Mouse (Mus musculus) lung, adult 18-20 months (tissue): ENCODE data around the gene Lrmda.
A peak's percentile ranks its signal among the peaks of the same experiment; 100 is the strongest.

Source experiments
- DNase-seq, 2 experiments: peaks; one replicate each; pipeline ENCODE4 v3.0.0; 2022; ENCODE audit warnings: mixed read lengths in 2 of 2

Gene Lrmda

DNA sequence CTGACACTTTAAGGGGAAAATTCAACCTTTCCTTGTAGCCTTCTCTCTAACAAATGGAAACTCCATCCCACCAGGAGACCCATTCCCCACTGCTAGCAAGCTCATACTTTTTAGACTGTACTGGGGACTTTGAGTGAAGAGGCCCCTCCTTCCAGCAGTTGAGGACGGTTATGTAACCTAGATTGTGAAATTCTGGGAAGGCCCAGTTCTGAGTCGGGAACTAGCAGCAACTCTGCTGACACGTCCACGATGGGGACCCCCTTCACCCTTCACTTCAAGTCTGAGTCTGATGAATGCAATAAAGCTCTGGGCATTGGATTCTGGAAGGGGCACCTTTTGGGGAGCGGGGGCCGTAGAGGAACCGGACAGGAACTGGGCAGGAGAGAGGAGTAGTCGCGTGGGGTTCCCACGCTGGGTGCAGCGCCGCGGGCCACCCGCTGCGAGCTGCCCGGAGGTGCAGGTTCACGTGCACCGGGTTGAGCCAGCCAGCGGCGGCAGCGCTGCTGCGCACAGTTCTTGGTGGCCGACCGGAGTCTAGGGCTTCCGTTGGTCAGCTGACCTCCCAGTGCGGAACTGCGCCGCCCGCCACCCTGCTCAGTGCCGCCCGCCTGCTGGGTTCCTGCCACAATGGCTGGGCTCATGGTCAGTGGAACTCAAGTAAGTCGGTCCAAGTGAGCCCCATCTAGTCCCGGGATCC lies at the start of gene Lrmda:
Gene Lrmda, plus strand, starts transcription at position 461 of the 697 bp plus-strand sequence.
- DNase-seq: peak; percentile 86 to 90

DNA sequence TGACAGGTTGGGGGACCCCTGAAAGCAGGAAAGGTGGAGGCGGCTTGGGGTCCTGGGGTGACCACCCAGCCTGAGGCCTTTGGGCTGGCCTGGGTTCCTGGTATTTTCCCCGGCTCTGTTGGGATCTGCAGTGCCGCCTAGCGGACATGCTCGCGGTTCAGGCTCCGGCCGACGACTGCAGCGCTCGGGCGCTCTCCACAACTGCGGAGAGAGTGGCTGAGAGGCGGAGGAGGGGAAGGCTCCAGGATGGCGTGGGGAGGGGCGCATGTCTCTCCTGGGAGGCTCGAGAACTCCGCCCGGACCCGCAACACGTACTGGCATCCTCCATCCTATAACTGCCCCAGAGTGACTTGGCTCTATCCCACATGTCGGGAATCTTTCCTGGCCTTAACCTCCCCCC lies 38.0 kb upstream of the Lrmda start:
- DNase-seq: peak; percentile 83 to 88

DNA sequence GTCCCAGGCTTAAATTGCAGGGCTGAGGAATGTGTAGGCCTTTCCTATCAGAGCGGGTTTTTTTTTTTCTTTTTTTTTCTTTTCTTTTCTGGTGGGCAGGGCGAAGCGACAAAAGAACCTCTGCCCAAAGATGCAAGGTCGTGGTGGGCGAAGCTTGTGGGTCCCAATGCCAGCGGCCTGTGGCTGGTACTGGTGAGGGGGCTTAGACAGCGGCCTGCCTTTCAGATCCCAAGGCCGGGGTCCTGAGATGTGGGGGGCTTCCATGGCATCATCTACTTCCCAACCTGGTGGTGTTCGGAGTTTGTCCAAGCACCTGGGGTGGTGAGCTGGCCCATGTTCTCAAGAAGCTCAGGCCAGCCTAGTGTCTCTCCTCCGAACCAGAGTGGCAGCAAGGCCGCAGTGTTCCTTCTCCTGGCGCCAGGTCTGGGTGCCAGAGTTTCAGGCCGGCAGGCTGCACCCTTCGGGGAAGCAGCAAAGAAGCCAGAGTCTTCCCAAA lies 37.4 kb upstream of the Lrmda start:
- peak in 1 of 2 experiments; percentile 15 for DNase-seq

DNA sequence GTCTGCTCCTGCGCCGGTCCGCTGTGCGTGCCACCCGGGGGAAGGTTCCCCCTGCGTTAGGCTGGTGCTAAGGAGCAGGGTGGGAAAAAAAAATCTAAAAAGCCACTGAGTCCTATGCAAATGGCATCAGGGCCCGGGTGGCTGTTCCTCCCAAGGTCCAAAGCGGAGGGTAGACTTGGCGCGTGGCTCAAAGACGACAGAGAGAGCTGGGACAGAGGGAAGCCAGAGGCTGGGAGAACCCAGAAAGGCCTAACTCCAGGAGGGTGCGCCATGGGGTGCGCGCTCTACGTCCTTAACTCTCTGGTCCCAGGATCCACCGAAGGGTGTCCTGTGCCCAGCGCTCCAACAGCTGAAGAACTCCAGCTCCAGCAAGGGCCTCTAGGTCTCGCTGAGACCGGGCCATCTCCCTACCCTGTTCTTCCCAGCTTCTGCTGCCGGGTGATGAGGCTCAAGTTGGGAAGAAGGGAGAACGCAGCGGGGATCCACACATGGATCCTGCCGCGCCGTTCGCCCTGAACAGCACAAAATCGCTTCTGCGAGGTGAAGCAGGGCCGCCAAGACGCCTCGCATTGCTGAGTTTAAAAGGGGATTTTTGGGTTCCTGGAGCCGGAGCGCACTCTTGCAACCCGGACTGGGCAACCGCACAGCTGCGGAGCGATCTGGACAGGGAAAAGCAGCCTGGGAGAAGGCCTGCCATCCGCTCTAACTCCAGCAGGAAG lies 36.8 kb upstream of the Lrmda start:
- peak in 1 of 2 experiments; percentile 51 for DNase-seq

DNA sequence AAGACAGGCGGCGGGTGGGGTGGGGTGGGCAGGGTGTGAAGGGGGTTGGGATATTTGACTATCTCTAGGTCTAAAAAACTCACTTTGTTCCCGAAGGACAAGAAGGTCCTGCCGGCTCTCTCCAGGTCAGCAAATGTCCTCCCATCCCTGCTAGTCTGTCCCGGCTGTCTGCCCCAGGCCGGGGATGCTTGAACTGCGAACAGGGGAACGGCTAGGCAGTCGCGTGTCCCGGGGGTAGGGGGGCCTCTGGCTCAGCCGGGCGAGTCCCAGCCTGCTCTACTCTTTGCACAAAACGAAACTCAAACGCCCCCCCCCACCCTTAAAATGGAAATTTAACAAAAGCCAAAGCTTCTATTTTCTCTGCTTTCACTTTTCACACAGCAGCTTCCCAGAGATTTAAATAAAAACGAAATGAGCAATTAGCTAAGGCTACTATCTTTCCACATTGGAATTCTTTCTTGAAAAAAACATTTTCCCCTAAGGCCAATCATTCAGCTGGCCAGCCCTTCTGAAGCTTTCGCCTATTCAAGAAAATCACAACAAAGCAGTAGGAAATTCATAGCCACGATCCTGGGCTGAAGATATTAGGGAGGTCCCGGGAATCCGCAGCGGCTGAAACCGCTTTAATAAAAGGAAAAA lies 36.1 kb upstream of the Lrmda start:
- peak in 1 of 2 experiments; percentile 36 for DNase-seq

DNA sequence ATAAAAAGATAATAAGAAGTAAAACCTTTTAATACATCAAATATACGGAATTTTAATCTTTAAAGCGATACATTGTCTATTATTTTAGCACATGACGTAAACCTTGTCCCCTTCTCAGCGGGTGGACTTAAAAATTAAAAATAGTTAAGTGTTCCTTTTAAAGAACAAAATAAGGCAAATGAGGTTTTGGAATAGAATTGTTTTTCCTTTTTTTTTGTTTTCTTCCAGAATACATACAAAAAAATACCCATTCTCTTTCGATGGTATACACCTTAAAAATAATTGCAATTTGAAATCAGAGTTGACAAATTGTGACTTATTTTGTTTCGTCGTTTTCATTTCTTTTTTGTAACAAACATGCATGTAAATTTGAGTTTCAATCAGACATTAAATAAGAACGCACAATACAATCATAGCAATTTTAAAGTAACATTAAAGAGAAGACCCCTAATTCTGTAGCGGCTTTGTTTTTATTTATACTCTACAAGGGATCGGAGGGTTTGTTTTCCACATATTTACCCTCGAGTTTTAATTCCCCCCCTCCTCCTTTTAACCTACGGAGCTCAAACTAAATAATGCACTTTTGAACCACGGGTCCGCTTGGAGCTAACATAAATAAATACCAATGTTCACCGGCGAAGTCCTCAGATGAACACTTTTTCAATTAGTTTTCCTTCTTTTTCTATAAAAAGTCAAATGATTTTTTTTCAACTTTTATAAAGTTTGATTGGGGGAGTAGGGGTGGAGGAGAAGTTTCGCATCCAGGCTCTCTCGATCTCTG lies 35.4 kb upstream of the Lrmda start:
- no peak for DNase-seq

DNA sequence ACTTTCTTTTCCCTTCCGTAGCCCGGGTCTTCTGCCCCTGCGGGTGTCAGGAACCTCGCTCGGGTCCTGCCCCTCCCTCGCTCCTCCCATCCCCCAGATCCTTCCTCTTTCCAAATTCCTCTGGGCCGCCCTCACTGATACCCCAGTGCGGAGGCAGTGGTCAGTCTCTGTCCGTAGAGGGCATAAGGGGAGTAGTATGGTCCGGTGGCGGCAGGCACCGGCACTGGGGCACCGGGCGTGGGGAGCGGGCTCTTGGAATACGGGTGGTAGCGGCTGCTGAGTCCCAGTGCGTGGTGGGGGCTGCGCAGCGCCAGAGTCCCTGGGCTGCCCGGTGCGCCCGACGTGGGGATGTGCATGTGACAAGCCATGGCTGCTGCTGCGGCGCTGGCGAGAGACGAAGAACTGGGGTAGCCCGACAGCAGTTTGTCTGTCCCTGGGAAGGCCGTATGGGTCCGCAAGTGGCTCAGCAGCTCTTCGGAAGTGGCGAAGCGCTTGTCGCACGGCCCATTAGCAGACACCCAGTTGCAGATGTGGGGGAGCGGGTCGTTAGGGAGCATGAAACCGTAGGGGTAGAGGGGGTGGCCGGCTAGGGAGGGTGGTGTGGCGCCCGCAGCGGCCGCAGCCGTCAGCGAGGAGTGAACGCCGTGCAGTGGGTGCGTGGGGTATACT lies 34.6 kb upstream of the Lrmda start:
- peak; percentile 61 to 64 for DNase-seq

DNA sequence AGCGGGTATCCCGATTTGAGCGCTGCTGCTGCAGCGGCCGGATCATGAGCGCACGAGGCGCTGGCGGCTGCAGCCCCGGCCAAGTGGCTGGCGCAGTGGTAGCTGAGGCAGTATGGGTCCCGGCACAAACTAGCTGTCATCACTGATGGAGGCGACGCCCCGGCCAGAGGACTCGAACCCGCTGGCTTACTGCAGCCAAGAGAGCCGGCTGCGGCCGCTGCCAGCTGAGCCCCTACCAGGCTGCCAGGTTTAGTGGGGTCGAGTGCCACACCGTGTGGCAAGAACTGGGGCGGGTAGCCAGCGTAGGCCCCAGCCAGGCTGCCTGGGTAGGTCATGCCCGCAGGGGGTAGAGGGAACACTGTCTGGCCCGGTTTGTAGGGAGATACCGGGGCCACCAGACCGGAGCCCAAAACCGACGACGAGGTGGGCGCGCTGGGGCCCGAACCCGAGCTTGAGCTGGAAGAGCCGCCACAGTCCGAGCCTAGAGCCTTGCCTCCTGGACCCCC lies 34.0 kb upstream of the Lrmda start:
- no peak for DNase-seq

DNA sequence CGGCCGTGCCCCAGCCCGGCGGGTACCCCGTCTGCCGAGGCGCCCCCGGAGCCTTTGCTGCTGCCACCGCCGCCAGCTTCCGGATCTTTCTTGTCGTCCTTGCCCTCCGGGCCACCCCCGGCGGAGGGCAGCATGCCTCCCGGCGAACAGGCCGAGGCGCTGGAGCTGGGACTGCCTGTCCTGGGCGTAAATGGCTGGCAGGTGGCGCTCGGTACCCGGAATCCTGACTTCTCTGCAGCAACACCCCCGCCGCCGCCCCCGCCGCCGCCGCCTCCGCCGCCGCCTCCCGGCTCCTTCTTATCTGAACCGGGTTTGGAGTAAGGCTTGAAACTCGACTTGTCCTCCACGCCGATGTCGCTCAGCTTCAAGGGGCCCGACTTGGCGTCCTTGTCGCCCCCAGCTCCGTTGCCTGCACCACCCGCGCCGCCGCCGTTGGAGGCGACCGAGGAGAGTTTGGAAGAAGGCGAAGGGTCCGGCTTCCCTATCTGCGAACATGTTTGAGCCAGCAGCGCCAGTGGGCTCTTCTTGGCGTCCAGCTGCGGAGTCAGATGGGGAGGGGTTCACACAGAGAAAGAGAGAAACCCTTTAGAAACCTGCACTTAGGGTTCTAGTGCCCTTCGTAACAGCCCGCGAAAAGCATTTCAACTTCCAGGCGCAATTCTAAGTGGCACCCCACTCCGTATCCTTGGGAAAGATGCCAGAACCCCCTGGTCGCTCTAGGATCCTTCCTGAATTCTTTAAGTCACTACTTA lies 33.4 kb upstream of the Lrmda start:
- DNase-seq: peak; percentile 90 to 93

DNA sequence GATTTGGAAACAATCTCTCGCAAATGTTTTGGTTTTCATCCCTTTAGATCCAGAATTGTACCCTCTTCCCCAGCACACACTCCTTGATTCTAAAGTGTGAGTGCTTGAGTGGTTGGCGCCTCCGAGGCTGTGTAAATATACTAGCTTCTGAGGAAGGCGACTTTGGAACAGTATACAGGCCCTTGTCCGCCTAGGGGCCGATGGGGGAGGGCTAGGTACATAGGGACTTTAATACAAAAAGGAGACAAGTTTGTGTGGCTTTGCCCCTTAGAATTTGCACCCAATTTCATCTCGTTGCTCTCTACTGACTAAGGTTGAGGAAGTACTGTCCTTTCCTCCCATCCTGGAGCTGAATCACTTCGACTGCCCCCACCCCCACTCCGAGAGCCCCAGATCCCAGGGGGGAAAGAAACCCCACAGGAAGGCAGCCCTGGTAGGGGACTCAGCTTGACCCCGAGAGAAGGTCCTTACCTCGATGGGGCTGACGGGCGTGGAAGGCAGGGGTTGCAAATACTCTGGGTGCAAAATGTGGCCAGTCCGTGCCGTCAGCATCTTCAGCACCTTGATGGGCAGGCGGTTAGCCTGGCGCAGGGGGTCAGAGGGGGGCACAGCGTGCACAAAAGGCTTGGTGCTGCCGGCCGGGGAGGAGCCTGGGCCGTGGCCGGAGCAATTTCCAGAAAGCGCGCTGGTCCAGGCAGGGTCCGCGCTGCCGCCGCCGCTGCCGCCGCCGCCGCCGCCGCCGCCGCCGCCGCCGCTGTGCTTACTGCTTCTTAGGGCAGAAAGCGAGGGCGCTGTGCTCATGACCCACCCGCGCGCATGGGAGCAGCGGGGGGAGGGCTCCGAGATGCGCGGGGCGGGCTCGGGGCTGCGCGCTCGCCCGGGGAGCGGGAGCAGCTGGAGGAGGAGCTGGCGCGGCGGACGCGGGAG lies 32.5 kb upstream of the Lrmda start:
- peak; percentile 73 to 74 for DNase-seq

DNA sequence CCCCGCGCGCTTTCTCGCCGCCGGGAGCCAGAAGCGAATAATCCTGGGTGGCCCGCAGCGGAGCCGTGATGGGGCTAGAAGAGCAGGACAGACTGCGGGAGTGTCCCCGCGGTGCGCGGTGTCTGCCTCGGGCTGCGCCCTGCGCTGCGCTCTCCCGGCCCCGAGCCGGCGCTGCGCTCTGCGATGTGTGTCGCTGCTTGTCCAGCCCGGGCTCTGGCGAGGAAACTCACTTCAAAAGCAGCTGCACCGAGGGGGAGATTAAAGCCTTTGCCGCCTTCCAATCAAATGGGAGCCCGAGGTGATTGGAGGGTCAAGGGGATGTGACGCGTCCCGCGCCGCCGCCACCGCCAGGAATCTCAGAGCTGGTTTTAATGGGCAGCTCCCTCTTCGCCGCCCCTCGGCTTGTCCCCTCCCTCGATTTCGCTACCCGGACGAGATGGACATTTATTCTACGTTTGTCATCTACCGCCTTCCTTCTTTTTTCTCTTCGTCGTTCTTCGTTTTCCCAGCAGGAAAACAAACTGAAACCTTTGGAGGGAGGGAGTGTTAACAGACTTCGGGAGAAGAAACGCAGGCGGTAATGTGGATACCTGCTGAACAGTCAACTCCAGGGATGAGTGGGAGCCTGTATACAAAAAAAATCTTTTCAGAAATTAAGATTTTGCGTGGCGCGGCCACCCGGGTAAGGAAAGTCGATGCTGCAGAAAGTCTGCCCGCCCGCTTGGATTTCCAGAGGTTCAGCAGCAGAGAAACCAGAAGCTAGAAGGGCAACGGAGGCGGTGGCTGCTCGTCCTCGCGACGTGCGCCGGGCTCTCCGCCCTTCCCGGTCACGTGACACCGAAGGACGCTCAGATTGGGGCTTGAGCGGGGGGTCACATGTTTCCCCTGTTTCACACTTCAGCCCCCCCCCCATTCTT lies 31.6 kb upstream of the Lrmda start:
- peak; percentile 99 for DNase-seq

DNA sequence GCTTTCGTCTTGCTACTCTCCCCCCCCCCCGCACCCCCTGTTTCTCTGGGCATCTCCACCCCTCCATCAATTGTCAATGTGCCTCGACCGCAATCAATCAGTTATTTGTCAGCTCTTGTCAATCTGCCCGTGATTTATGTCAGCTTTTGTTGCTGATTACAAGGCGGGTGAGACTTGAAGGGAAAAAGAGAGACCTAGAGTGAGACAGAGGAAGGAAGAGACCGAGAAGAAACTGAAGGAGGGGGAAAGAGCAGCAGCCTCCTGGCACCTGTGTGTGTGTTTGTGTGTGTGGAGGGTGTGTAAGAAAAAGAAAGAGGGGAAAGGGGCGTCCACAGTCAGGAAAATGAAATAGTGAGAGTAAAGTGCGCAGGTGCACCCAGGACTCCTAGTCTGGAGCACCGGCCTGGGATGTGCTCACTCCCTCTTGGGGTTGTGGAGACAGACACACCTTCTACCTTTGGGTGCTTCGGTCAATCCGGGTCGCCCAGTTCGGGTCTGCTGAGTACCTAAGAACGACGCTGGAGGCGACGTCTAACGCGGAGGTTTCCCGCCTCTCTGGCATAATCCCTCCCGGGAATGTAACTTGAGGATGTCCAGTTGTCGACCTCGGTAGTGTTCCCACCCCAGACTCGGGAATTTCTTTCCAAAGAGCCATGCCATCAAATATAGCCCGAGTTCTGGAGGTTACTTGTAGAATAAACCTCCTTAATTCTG lies 30.8 kb upstream of the Lrmda start:
- DNase-seq: peak; percentile 51 to 58

DNA sequence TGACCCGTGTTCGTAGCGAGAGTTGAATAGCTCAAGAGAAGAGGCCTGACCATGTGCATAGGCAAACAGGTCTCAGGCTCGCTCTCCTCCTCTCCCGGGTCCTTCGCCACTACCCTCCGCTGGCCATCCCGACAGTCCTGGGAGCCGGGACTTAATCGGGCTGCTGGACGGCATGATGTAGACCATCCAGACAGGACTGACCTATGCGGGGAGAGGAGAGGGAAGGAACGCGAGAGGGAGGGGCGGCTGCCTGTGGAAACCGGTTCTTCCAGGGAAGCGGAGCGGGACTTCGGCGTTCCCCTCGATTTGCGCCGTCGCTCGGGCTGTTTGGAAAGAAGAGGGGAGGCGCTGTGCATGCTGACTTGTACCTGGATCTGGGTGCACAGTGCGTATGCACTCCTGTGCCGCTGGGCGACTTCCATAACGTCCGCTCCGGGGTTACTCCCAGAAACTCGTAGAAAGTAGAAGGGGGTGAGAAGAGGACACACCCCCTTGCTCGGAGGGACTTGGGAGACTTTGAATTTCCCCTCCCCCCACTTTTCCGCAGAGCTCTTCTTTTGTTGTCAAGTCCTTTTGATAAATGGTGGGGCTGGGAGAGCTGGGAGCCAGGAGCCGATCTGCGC lies 30.1 kb upstream of the Lrmda start, which contains the start of gene Zfp503:
Gene Zfp503, minus strand, starts transcription at position 311 of the 623 bp plus-strand sequence.
- peak; percentile 81 to 86 for DNase-seq

DNA sequence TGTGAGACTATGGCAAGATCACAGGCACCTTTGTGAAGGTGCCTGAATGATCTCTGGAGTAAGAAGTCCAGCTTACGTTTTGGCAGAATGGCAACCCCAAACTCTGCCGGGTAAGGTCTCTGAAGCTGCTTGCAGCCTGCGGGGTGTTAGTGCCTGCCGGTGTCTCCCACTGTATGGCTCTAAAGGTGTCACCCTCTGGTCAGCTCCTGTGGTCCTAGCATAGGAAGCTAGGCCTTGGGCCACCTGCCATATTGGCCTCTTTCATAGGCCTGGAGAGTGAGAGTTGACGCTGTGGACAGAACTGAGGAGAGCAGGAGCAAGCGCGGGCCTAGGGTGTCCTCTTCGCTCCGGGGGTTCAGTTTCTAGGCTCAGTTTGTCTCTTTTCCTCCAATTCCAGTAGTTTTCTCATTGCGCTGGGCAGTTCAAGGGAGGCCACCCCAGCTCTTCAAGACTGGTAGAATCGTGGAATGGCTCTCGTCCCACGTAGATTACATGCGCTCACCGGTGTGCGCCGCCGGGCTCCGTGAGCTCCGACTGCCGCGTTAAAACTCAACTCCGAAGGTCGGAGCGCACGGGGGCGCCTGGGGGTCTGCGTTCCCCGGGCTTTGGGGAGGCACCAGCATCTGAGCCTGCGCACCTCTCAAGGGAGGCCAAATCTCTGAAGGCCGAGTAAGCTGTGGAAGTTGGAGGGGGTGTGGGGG lies 29.0 kb upstream of the Lrmda start:
- peak; percentile 41 to 49 for DNase-seq

DNA sequence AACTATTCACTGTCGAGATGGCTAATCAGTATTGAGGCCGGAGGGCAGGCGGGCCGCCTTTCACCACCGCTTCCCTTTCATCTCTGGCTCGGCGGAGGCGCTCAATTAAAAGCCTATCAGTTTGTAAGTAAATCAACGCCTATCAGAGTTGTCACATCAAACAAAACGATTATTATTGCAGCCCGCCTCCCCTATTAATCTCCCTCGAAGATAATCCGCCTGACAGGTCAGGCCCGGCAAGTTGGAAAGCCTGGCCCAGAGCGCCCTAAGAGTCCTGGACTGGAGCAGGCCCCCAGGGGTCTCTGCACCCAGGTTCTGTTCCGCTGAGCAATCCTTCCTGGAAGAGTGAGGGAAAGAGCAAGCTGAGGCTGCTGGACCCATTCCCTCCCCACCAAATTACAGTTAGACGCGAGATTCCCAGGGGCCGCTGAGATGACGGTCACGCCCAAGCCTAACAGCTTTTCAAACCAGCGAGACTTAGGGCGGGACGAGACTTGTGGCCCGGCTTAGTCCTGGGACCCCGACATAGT lies 28.2 kb upstream of the Lrmda start:
- peak; percentile 74 to 76 for DNase-seq

DNA sequence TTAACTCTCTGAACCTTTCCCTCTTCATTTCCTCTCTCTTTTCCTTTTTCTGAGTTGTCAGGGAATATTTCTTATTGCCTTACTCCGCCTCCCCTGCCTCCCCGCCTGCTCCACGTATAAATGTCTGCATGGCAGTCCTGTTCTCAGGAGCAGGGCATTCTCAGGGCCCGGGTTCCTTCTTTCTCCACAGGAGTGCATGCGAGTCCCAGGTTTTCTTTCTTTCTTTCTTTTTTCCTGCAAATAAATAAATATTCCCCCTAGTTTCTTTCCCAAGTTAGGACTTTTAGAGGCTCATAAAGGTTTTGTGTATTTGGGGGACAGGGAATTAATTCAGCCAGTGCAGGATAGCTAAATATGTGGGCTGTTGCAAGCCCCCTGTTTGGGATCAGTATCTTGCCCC lies 27.7 kb upstream of the Lrmda start:
- no peak for DNase-seq
